Mouse (Mus musculus): ENCODE data around the gene Neb.

GRCm38 (mm10) chr2:52374706-52375105 is 3.6 kb downstream of the Neb start:
- TF ChIP-seq CTCF (IDR thresholded peaks at IDR 0.05; ENCODE audit: control insufficient read depth, insufficient read depth, insufficient read length) (no peak), USF1 (IDR thresholded peaks at IDR 0.05; ENCODE audit: low read depth) (no peak), MAX (IDR thresholded peaks at IDR 0.05) (no peak)
